Mouse (Mus musculus) layer of hippocampus, postnatal 10 days (tissue): Measurements from ENCODE around the gene Slc46a1. TPM values are rescaled to one million over a fixed set of nuclear protein-coding genes. Genes with fewer than 3 reads are reported as not detected.

ENCODE experiments used
- DNase-seq, 2 experiments: peaks; one replicate each; pipeline ENCODE4 v3.0.0; 2021; ENCODE audit warnings: low spot score in 2 of 2
- total RNA-seq, 2 experiments: library from RNA; stranded (reverse); gene quantifications; 2 replicates each; pipeline ENCODE4 v1.2.3; 2021

Gene Slc46a1
- total RNA-seq, 2 experiments from 2014 or later, result 10.7 to 13.0 TPM

- DNase-seq, result no peak
These were observed 35.2 kb downstream of the Slc46a1 start for GRCm38 (mm10) chr11:78500623-78501202.

GRCm38 (mm10) chr11:78501529-78501928 is 36.0 kb downstream of the Slc46a1 start:
- no peak for DNase-seq

GRCm38 (mm10) chr11:78502909-78503650 is 37.6 kb downstream of the Slc46a1 start, which contains the start of gene Sebox:
Sebox (plus strand) TSS chr11:78503447.
- DNase-seq, result peak; percentile 43 to 55

GRCm38 (mm10) chr11:78505430-78505829 is 39.9 kb downstream of the Slc46a1 start:
- no peak for DNase-seq

- no peak for DNase-seq
These were observed 43.7 kb downstream of the Slc46a1 start for GRCm38 (mm10) chr11:78509148-78509547.

GRCm38 (mm10) chr11:78512025-78512957 is 46.8 kb downstream of the Slc46a1 start, which contains the start of the genes Tmem199 and Poldip2:
Tmem199 (minus strand) TSS chr11:78512172.
Poldip2 (plus strand) TSS chr11:78512193.
- DNase-seq, result peak; percentile 81 to 86

GRCm38 (mm10) chr11:78513106-78513790 is 47.8 kb downstream of the Slc46a1 start:
- DNase-seq, result no peak

- DNase-seq, result no peak
These were observed 50.2 kb downstream of the Slc46a1 start for GRCm38 (mm10) chr11:78515549-78516325.

- no peak for DNase-seq
These were observed 53.4 kb downstream of the Slc46a1 start for GRCm38 (mm10) chr11:78518931-78519330.

Other genes with a start within 250 kb of the Slc46a1 start
- gene Sdf2, start 220.0 kb upstream of the Slc46a1 start, total RNA-seq, result 10 to 100 TPM; 57.0 to 67.2 TPM
- gene Supt6, start 219.7 kb upstream of the Slc46a1 start, total RNA-seq, result 10 to 100 TPM; 91.6 to 94.6 TPM
- gene 2610507B11Rik, start 203.9 kb upstream of the Slc46a1 start, total RNA-seq, result 100 to 1,000 TPM; 174 to 188 TPM
- 1 to 10 TPM in 1 of 2 experiments, under 1 TPM in 1; 0.47 to 1.8 TPM for gene BC030499, start 174.9 kb upstream of the Slc46a1 start, total RNA-seq
- 1 to 10 TPM; 6.5 to 7.1 TPM for gene Spag5, start 164.2 kb upstream of the Slc46a1 start, total RNA-seq
- 100 to 1,000 TPM; 396 to 461 TPM for gene Aldoc, start 142.7 kb upstream of the Slc46a1 start, total RNA-seq
- gene Pigs, start 137.3 kb upstream of the Slc46a1 start, total RNA-seq, result 10 to 100 TPM; 75.0 to 75.9 TPM
- gene Unc119, start 122.2 kb upstream of the Slc46a1 start, total RNA-seq, result 10 to 100 TPM; 37.6 to 39.0 TPM
- not detected for gene Foxn1, start 79.1 kb upstream of the Slc46a1 start, total RNA-seq
- gene Slc13a2, start 43.5 kb upstream of the Slc46a1 start, total RNA-seq, result not detected
- gene Sarm1, start 32.1 kb downstream of the Slc46a1 start, total RNA-seq, result 10 to 100 TPM; 55.9 to 59.0 TPM
- 10 to 100 TPM; 65.7 to 66.3 TPM for gene Vtn, start 33.4 kb downstream of the Slc46a1 start, total RNA-seq
- gene Sebox, start 37.8 kb downstream of the Slc46a1 start, total RNA-seq, result 1 to 10 TPM; 2.4 to 3.1 TPM
- 10 to 100 TPM; 34.2 to 40.6 TPM for gene Tmem199, start 46.5 kb downstream of the Slc46a1 start, total RNA-seq
- 100 to 1,000 TPM; 116 to 126 TPM for gene Poldip2, start 46.5 kb downstream of the Slc46a1 start, total RNA-seq
- 10 to 100 TPM; 46.3 to 47.5 TPM for gene Tnfaip1, start 70.6 kb downstream of the Slc46a1 start, total RNA-seq
- 10 to 100 TPM; 74.0 to 76.6 TPM for gene Ift20, start 70.7 kb downstream of the Slc46a1 start, total RNA-seq
- gene Tmem97, start 85.1 kb downstream of the Slc46a1 start, total RNA-seq, result 10 to 100 TPM; 21.7 to 22.8 TPM
- 10 to 100 TPM; 36.9 to 41.9 TPM for gene Nlk, start 231.7 kb downstream of the Slc46a1 start, total RNA-seq